Mouse (Mus musculus) heart, adult 18-20 months (tissue): ENCODE results near the gene Phtf2. TPM values are rescaled to one million over a fixed set of nuclear protein-coding genes. Genes with fewer than 3 reads are reported as not detected.

ENCODE experiments used
- total RNA-seq, 2 experiments: library from RNA; stranded (reverse); gene quantifications; 2 replicates each; pipeline ENCODE4 v1.2.3; 2021

Gene Phtf2
- total RNA-seq, 2 experiments from 2014 or later, result 62.5 to 66.6 TPM

Other genes with a start within 250 kb of the Phtf2 start
- 10 to 100 TPM; 23.1 to 25.6 TPM for gene Tmem60, start 67 bp upstream of the Phtf2 start, total RNA-seq
- gene Rsbn1l, start 74.3 kb upstream of the Phtf2 start, total RNA-seq, result 10 to 100 TPM; 11.3 to 13.3 TPM
- gene Ptpn12, start 173.8 kb upstream of the Phtf2 start, total RNA-seq, result 10 to 100 TPM; 28.1 to 28.9 TPM